Mouse (Mus musculus) midbrain, embryonic 16.5 days (tissue): ENCODE data around the gene Hist1h2bf. TPM values are rescaled to one million over a fixed set of nuclear protein-coding genes. Genes with fewer than 3 reads are reported as not detected.
"Not testable (repeated sequence)": the region's sequence is repeated elsewhere in the genome, so short reads cannot be mapped to it uniquely, and the experiment has no call there.

Experiments used
- ATAC-seq: fragments of 200-750 bp; cut with Nextera tagmentation; 2 replicates; pipeline ENCODE4 v1.8.0; 2017; ENCODE audit warnings: moderate TSS enrichment
- H3K27ac ChIP-seq: fragments of 300-500 bp; sonication (generic); 2 replicates; pipeline ENCODE4 v1.5.1; 2014; ENCODE audit warnings: mild to moderate bottlenecking, low read length, mixed read lengths
- H3K27me3 ChIP-seq: fragments of 300-500 bp; sonication (generic); 2 replicates; pipeline ENCODE4 v1.6.1; 2014; ENCODE audit warnings: low read depth, low read length, mixed read lengths; ENCODE audit not compliant: control insufficient read depth, insufficient read depth
- H3K36me3 ChIP-seq: fragments of 300-500 bp; sonication (generic); 2 replicates; pipeline ENCODE4 v1.6.1; 2014; ENCODE audit warnings: mild to moderate bottlenecking, low read length, moderate library complexity, mixed read lengths; ENCODE audit not compliant: control insufficient read depth, insufficient read depth
- H3K4me1 ChIP-seq: fragments of 300-500 bp; sonication (generic); 2 replicates; pipeline ENCODE4 v1.6.1; 2014; ENCODE audit warnings: mild to moderate bottlenecking, low read length, mixed read lengths; ENCODE audit not compliant: control insufficient read depth, insufficient read depth
- H3K4me2 ChIP-seq: fragments of 300-500 bp; sonication (generic); 2 replicates; pipeline ENCODE4 v1.6.1; 2014; ENCODE audit warnings: mild to moderate bottlenecking, low read length, mixed read lengths
- H3K4me3 ChIP-seq: fragments of 300-500 bp; sonication (generic); 2 replicates; pipeline ENCODE4 v1.5.1; 2014; ENCODE audit warnings: low read depth, mild to moderate bottlenecking, low read length, moderate library complexity, mixed read lengths
- H3K9ac ChIP-seq: fragments of 300-500 bp; sonication (generic); 2 replicates; pipeline ENCODE4 v1.6.1; 2014; ENCODE audit warnings: low read depth, low read length, mixed read lengths
- H3K9me3 ChIP-seq: fragments of 300-500 bp; sonication (generic); replicated peaks from 2 replicates; pipeline ENCODE4 v1.6.1; 2014; ENCODE audit warnings: mild to moderate bottlenecking, low read length, mixed read lengths; ENCODE audit not compliant: control insufficient read depth, poor library complexity, severe bottlenecking
- WGBS: fragments of 180-500 bp; shearing (Covaris S2); extraction: QIAGEN DNeasy Blood & Tissue Kit; methylation state at CpG from one replicate; pipeline ENCODE4 v1.1.7; 2014; 5-methylcytosine and 5-hydroxymethylcytosine counted together
- polyA plus RNA-seq: library from polyadenylated mRNA; unstranded; fragments of >200 nt; fragmentation: Nextera tagmentation; extraction: Ambion mirVana; gene quantifications from 2 replicates; pipeline ENCODE4 v1.2.1, GENCODE M21; 2015

Gene Hist1h2bf
- polyA plus RNA-seq, 1 experiment from 2014 or later: not detected

DNA sequence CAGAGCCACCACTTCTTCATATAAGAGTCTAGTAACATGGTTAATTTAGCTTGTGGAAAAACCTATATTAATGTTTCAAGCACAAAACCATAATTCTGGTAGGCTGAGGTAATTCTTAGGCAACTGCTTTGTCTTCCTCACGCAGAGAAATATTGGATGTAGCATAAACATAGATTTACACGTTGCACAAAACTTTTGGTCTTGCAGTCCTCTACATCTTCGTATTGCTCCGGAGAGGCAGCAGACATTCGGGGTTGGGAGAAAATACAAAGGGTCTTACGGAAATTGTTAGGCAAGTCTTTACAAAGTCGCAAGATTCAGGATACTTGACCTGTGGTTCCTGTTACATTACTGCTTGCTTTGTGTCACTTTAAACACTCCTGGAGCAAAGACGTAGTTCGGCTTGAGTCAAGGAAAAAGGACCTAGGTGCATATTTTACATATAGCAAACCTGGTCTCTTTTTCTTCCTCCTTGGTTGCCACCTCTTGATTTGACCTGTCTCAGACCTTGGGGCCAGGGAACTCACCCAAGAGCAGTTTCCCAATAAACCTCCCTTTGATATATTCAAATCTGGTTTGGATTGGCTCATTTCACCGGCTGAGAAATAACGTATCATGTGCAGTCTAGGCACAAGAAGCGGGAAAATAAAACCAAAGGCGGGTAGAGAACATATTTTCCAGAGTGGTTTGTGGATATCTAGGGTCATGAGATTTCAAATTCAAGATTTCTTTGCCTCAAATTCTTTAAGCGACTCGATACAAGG is 39.4 kb downstream of the Hist1h2bf start:
- Histone ChIP-seq H3K27ac (peak overlapping the region; percentile 54; the same call in 1 of the 2 replicates), H3K27me3 (no peaks in the 10 kb centered on the region), H3K4me2 (peak overlapping the region; percentile 71), H3K4me1 (peaks cover 31% of the 10 kb centered on the region), H3K9me3 (no peaks in the 10 kb centered on the region), H3K36me3 (no peaks in the 10 kb centered on the region), H3K9ac (0 out of 2 replicates have a peak overlapping the region, but pooled peaks have one; percentile 1), H3K4me3 (peak overlapping the region; percentile 48)
- under 1% methylated on average over 15 of the region's 15 CpGs for WGBS
- no peak for ATAC-seq

DNA sequence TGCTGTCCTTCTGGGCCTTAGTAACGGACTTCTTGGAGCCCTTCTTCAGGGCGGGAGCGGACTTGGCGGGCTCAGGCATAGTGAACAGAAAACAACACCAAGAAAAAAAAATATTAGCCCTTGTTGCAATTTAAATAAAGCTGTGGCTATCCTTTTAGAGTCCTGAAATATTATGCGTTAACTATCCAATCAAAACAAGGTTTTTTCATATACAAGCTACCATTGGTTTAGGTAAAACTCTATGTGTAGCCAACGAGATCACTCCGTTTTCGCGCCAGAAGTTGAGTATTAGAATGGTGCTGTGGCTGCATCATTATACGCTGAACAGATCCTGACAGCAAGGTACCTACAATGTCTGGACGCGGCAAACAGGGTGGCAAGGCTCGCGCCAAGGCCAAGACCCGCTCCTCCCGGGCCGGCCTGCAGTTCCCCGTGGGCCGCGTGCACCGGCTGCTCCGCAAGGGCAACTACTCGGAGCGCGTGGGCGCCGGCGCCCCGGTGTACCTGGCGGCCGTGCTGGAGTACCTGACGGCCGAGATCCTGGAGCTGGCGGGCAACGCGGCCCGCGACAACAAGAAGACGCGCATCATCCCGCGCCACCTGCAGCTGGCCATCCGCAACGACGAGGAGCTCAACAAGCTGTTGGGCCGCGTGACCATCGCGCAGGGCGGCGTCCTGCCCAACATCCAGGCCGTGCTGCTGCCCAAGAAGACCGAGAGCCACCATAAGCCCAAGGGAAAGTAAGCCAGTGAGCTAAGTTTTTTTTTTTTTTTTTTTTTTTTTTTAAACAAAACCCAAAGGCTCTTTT is 40.2 kb downstream of the Hist1h2bf start, which contains the start of gene Hist1h2af:
TSS of gene Hist1h2af (plus strand) at position 347 of the 808 bp plus-strand sequence.
- H3K9me3 ChIP-seq, H3K27me3 ChIP-seq, H3K36me3 ChIP-seq: not testable (repeated sequence)
- Histone ChIP-seq H3K9ac (0 out of 2 replicates have a peak within 1 kb of the TSS, but pooled peaks have one; percentile 1), H3K4me2 (peak within 1 kb of the TSS; percentile 71), H3K27ac (peak within 1 kb of the TSS; percentile 75), H3K4me1 (peaks cover 31% of the 10 kb centered on the region), H3K4me3 (peak within 1 kb of the TSS; percentile 48)
- ATAC-seq: peak; percentile 33; the same call in 1 of the 2 replicates
- WGBS: under 1% methylated on average over 23 of the region's 53 CpGs

DNA sequence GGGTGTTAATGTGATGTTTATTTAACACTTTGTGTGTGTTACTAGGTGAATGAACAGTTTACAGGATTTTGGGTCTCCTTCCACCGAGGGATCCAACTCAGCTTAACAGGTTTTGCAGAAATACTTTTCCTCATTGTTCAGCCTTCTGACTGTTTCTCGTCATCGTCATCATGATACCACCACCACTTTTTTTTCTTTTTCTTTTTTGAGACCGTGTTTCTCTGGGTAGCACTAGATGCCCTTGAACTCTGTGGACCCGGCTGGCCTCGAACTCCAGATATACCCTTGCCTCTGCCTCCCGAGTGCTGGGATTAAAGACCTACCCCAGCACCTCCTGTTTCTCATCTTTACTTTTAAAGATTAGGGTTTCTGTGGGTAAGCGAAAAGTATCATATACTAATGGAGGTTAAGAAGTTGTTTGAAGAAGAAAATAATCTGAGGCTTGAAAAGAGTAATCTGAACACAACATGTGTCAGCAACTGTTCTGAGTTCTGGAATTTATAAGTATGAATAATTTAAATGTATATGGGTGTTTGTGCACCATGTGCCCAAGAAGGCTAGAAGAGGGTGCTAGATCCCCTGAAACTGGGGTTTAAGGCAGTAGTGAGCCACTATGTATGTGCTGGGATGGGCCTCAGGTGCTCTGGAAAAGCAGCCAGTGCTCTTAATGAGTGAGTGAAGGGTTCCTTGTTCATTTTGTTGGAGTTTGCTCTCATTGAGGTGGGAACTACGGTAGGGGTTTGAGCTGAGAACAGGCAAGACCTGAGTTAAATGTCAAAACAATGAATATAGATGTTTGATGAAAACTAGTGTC is 41.5 kb downstream of the Hist1h2bf start:
- Histone ChIP-seq H3K9me3 (no peaks in the 10 kb centered on the region), H3K36me3 (no peaks in the 10 kb centered on the region), H3K4me1 (peaks cover 31% of the 10 kb centered on the region), H3K9ac (0 out of 2 replicates have a peak overlapping the region, but pooled peaks have one; percentile 77), H3K4me3 (peak overlapping the region; percentile 60), H3K27me3 (no peaks in the 10 kb centered on the region), H3K27ac (peak overlapping the region; percentile 97), H3K4me2 (peak overlapping the region; percentile 71)
- 19% methylated on average over 9 of the region's 9 CpGs for WGBS
- ATAC-seq: no peak

DNA sequence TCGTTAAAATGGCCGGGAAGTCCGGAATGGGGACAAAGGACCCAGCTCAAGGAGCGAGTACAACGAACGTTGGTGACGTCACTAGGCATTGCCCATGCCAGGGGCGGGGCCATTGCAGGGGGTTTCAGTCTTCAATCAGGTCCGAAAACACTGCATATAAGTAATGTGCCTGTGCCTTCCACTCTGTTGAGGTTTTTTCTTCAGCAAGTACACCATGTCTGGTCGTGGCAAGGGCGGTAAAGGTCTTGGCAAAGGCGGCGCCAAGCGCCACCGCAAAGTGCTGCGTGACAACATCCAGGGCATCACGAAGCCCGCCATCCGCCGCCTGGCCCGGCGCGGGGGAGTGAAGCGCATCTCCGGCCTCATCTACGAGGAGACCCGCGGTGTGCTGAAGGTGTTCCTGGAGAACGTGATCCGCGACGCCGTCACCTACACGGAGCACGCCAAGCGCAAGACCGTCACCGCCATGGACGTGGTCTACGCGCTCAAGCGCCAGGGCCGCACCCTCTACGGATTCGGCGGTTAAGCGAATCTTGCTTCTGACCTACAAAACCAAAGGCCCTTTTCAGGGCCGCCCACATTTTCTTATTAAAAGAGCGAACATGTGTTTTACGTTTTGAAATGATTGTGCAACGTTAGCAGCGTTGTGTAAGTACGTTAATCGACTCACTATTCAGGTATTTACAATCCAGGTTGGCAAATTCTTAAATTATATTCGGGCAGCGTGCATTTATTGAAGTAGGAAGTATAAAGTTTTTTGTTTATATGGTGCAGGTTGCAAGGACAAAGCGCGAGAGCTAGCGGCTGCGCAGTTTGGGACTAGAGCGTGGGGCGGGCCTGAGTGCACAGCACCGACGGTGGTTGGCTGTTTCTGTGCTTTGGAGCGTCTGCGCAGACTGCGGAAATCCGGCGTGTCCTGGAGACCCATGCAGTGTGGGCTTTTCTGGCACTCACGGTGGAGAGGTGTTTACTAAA is 42.8 kb downstream of the Hist1h2bf start, which contains the start of gene Hist1h4h:
TSS of gene Hist1h4h (plus strand) at position 150 of the 975 bp plus-strand sequence.
- Histone ChIP-seq H3K36me3 (no peaks in the 10 kb centered on the region), H3K4me2 (peak within 1 kb of the TSS; percentile 71), H3K27ac (peak within 1 kb of the TSS; percentile 97), H3K4me3 (peak within 1 kb of the TSS; percentile 60), H3K9me3 (no peaks in the 10 kb centered on the region), H3K9ac (peak within 1 kb of the TSS; percentile 77), H3K4me1 (peaks cover 34% of the 10 kb centered on the region), H3K27me3 (no peaks in the 10 kb centered on the region)
- under 1% methylated on average over 50 of the region's 70 CpGs for WGBS
- peak; percentile 92 for ATAC-seq

DNA sequence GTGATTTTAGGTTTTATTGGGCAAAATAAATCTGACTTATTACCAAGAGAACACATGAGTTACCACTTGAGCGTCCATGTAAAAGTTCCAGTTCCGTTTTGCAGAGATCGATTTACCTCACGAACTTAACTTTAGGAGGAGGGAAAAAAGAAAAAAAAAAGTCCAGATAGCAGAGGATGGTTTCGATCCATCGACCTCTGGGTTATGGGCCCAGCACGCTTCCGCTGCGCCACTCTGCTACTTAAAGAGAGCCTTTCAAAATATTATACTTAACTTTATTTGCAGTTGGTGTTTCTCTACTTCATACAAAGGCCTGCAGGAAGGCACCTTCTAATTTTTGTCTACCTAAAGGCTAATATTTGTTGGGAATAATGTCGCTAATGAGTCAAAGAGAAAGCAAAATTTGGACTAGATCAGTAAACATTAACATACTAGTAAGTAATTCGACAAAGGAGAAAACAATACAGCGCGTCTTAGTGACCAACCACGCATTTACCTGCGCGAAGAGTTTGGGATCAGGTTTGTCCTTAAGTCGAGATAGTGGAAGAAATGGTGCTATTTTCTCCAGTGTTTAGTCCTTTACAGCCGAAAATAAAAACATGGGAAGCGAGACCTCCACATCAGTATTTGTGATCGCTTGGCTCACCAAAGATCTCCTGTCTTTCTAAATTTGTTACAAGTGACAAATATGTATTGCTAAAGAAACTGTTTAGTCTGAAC is 43.7 kb downstream of the Hist1h2bf start:
- Histone ChIP-seq H3K9me3 (no peaks in the 10 kb centered on the region), H3K27ac (peak overlapping the region; percentile 97), H3K27me3 (no peaks in the 10 kb centered on the region), H3K4me3 (peak overlapping the region; percentile 60), H3K4me1 (peaks cover 34% of the 10 kb centered on the region), H3K4me2 (peak overlapping the region; percentile 71), H3K9ac (peak overlapping the region; percentile 77), H3K36me3 (no peaks in the 10 kb centered on the region)
- no peak for ATAC-seq
- under 1% methylated on average over 20 of the region's 20 CpGs for WGBS

DNA sequence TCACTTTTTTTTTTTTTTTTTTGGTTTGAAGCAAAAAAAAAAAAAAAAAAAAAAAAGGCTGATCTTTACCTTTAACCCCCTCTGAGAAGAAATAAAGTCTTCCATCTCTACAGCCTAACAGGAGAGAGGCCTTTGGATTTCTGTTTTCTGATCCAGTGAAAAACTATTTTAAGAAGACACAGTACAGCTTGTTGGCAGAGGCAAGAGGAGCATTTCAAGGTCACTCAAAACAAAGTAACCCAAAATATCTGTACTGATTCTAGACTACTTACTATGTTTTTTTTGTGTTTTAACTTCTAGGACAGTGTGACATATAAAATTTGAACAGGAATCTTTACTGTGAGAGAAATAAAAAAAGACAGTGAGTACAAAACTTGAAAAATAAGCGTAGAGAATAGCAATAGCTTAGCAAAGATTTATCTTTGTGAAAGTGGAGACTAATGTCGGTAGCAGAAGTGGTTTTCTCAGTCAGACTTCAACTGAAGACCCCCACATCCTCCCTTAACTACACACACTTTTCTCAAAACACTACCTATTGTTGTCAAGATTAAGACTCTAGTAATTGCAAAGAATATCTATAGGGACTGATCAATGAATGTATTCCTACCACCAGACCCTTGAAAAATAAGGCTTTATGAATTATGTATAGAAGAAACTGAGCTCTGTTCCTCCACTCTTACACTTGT is 44.4 kb downstream of the Hist1h2bf start:
- ATAC-seq: no peak
- Histone ChIP-seq H3K9ac (peak overlapping the region; percentile 77; the same call in 1 of the 2 replicates), H3K36me3 (no peaks in the 10 kb centered on the region), H3K9me3 (no peaks in the 10 kb centered on the region), H3K4me3 (peak overlapping the region; percentile 60), H3K27ac (peak overlapping the region; percentile 97), H3K4me1 (peaks cover 33% of the 10 kb centered on the region), H3K27me3 (no peaks in the 10 kb centered on the region), H3K4me2 (peak overlapping the region; percentile 71)
- WGBS: 30% methylated on average over 2 of the region's 2 CpGs

DNA sequence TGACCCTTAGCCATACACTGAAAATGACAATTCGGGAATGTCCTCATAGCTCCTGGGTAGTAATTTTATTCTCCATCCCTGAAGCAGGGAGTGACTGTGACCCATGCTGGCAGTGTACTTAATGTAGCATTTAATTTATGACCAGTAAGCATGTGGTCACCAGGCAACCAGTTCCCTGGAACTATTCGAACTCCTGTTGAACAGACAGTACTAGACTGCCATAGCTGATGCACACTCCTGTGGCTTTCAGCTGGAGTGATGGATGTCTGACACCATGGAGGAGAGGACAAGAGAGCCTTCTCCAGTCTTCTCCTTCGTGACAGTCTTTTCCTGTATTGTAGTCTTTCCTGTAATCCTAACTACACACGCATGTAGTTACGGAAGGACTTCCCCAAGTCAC is 45.0 kb downstream of the Hist1h2bf start:
- H3K9me3 ChIP-seq: no peaks in the 10 kb centered on the region
- peaks cover 27% of the 10 kb centered on the region for H3K4me1 ChIP-seq
- no peak overlapping the region for H3K9ac ChIP-seq
- WGBS: 77% methylated on average over 5 of the region's 5 CpGs
- no peak for ATAC-seq
- H3K36me3 ChIP-seq: no peaks in the 10 kb centered on the region
- no peaks in the 10 kb centered on the region for H3K27me3 ChIP-seq
- no peak overlapping the region for H3K4me2 ChIP-seq
- no peak overlapping the region for H3K4me3 ChIP-seq
- no peak overlapping the region for H3K27ac ChIP-seq
